Mouse (Mus musculus) forebrain, embryonic 16.5 days (tissue): ENCODE measurements at regions not wholly inside any gene's neighbourhood (a gene's known extent, or its start where the extent isn't known, plus 50 kb on each side); places are given as distances from the start of the nearest gene placed in this dataset.
A peak's percentile ranks its signal among the peaks of the same experiment; 100 is the strongest.

Experiments used
- ATAC-seq: fragments of 200-750 bp; cut with Nextera tagmentation; 2 replicates; pipeline ENCODE4 v1.8.0; 2017; ENCODE audit warnings: mild to moderate bottlenecking, moderate library complexity
- H3K27ac ChIP-seq: fragments of 300-500 bp; sonication (generic); 2 replicates; pipeline ENCODE4 v1.5.1; 2014; ENCODE audit warnings: low read length, control low read depth
- H3K27me3 ChIP-seq: fragments of 300-500 bp; sonication (generic); replicated peaks from 2 replicates; pipeline ENCODE4 v1.6.1; 2014; ENCODE audit warnings: low read length; ENCODE audit not compliant: control insufficient read depth, insufficient read depth
- H3K36me3 ChIP-seq: fragments of 300-500 bp; sonication (generic); 2 replicates; pipeline ENCODE4 v1.6.1; 2014; ENCODE audit not compliant: control insufficient read depth, insufficient read depth
- H3K4me1 ChIP-seq: fragments of 300-500 bp; sonication (generic); replicated peaks from 2 replicates; pipeline ENCODE4 v1.6.1; 2014; ENCODE audit warnings: low read length; ENCODE audit not compliant: control insufficient read depth, insufficient read depth
- H3K4me2 ChIP-seq: fragments of 300-500 bp; sonication (generic); 2 replicates; pipeline ENCODE4 v1.6.1; 2014; ENCODE audit warnings: mild to moderate bottlenecking, low read length, control low read depth
- H3K4me3 ChIP-seq: fragments of 300-500 bp; sonication (generic); replicated peaks from 2 replicates; pipeline ENCODE4 v1.5.1; 2014; ENCODE audit warnings: mild to moderate bottlenecking, low read length, control low read depth
- H3K9ac ChIP-seq: fragments of 300-500 bp; sonication (generic); replicated peaks from 2 replicates; pipeline ENCODE4 v1.6.1; 2014; ENCODE audit warnings: low read depth, low read length, control low read depth
- H3K9me3 ChIP-seq: fragments of 300-500 bp; sonication (generic); 2 replicates; pipeline ENCODE4 v1.6.1; 2016; ENCODE audit warnings: low read length; ENCODE audit not compliant: control insufficient read depth
- WGBS: fragments of 180-500 bp; shearing (Covaris S2); extraction: QIAGEN DNeasy Blood & Tissue Kit; methylation state at CpG from one replicate; pipeline ENCODE4 v1.1.7; 2014; 5-methylcytosine and 5-hydroxymethylcytosine counted together

DNA sequence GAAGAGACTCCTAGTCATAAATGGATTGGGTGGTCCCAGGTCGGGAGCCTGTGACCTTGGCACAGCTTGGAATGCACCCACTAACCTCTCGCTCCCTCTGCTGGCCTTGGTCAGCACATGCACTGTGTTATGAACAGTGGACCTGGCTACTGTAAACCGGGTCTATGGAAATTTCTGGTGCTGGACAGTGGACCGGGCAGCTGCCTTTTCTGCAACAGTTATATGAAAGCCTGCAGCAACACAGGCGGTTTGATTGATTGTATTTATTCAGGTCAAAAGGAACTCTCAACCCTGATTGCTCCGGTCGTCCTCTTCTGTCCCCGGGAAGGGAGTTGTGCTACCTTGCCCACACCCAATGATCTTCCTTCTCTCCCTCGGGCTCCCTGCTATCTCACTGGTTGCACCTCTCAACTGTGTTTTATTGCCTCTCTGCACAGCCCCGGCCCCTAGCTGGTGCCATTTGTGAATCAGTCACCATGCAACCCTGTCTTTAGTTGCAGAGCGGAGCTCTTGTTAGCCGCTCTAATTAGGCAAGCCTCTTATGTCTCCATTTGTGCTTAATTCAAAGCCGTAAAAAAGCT, 99.6 kb upstream of the Slc25a26 start:
- no peaks in the 10 kb centered on the region for H3K9me3 ChIP-seq
- peak overlapping the region; percentile 50 for H3K9ac ChIP-seq
- no peaks in the 10 kb centered on the region for H3K36me3 ChIP-seq
- H3K4me1 ChIP-seq, result peaks cover 12% of the 10 kb centered on the region
- H3K4me2 ChIP-seq, result peak overlapping the region; percentile 71
- 11% methylated on average over 13 of the region's 13 CpGs for WGBS
- ATAC-seq, result peak; percentile 93
- H3K4me3 ChIP-seq, result peak overlapping the region; percentile 32
- no peaks in the 10 kb centered on the region for H3K27me3 ChIP-seq
- peak overlapping the region; percentile 7 for H3K27ac ChIP-seq

DNA sequence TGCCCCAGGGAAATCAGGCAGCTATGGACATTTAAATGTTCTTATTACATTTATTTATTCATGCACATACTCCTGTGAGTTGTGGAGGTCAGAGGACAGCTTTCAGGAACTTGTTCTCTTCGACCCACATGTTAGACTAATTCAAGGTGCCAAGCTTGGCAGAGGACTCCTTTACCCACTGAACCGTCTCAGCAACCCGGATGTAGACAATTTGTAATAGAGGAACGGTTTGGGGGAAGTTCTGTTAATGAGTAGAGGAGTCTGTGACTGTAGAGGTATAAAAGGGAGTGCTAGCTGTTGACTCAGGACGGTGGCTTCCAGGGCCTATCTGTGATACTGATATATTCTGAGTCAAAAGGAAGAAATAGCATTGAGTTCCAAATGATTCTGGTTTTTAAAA, 107.4 kb upstream of the Magi1 start:
- 57% methylated on average over 5 of the region's 5 CpGs for WGBS
- ATAC-seq, result no peak

DNA sequence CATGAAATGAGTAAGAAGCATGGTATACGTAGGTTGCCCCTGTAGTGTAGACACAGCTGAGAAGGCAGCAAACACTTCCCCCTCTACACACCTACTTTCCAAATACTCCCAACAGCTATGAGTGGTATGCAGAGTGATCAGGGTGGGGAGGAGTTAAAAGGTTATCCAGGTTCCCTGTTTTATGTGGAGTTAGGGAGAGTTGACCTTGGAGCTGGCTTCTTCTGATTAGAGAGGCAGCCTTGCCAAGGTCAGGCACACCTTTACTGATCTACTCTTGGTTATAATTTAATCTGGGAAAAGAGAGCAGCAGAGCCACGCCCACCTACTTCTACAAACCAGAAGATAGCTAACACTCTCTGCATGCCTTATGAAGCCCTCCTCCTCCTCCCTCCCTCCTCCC, 106.7 kb upstream of the Magi1 start:
- Histone ChIP-seq H3K27me3 (no peaks in the 10 kb centered on the region), H3K27ac (no peak overlapping the region), H3K4me3 (no peak overlapping the region), H3K4me1 (no peaks in the 10 kb centered on the region), H3K9ac (no peak overlapping the region), H3K36me3 (no peaks in the 10 kb centered on the region), H3K9me3 (no peaks in the 10 kb centered on the region), H3K4me2 (no peak overlapping the region)
- no peak for ATAC-seq
- WGBS, result 93% methylated on average over 2 of the region's 2 CpGs

More for the DNA sequence above, 107.4 kb upstream of the Magi1 start:
- Histone ChIP-seq H3K9me3 (no peaks in the 10 kb centered on the region), H3K4me2 (no peak overlapping the region), H3K36me3 (no peaks in the 10 kb centered on the region), H3K4me1 (no peaks in the 10 kb centered on the region), H3K27ac (no peak overlapping the region), H3K9ac (no peak overlapping the region), H3K27me3 (no peaks in the 10 kb centered on the region), H3K4me3 (no peak overlapping the region)

DNA sequence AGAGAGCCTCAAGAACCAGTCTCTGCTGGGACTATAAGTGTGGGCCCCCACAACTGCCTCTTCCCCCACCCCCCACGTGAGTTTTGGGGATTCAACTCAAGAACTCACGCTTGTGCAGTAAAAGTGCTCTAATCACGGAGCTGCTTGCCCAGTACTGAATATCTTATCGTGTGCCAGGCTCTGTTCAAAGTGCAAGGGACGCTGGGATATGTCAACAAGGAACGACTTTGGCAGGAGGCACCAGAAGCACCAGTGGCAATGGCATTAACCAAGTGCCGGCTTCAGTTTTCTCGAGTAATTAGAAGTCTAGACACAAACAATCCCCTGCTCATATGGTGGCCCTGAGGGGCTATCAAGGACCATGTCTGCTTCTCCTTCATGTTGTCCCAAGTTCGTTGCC, 106.0 kb upstream of the Magi1 start:
- Histone ChIP-seq H3K9me3 (no peaks in the 10 kb centered on the region), H3K9ac (no peak overlapping the region), H3K4me1 (no peaks in the 10 kb centered on the region), H3K27me3 (no peaks in the 10 kb centered on the region), H3K36me3 (no peaks in the 10 kb centered on the region), H3K4me2 (no peak overlapping the region), H3K27ac (no peak overlapping the region), H3K4me3 (no peak overlapping the region)
- WGBS, result 60% methylated on average over 9 of the region's 9 CpGs
- no peak for ATAC-seq

DNA sequence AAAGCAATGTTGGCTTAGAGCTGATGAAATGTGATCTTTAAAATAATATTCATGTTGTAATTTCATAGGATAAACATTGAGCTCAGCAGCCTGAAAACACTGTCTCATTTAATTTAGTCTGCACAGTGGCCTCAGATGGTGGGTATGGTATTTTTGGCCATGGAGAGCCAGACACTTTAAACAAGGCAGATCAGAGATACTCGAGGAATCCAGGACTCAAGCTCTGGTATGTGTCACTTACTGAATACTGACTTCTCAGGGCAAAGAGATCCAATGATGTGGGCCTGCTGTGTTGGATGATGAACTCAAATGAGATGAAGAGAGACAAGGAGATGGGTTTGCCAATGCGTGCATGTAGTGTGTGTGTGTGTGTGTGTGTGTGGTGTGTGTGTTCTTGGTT, 103.9 kb upstream of the Magi1 start:
- 72% methylated on average over 2 of the region's 2 CpGs for WGBS
- no peaks in the 10 kb centered on the region for H3K4me1 ChIP-seq
- H3K36me3 ChIP-seq, result no peaks in the 10 kb centered on the region

DNA sequence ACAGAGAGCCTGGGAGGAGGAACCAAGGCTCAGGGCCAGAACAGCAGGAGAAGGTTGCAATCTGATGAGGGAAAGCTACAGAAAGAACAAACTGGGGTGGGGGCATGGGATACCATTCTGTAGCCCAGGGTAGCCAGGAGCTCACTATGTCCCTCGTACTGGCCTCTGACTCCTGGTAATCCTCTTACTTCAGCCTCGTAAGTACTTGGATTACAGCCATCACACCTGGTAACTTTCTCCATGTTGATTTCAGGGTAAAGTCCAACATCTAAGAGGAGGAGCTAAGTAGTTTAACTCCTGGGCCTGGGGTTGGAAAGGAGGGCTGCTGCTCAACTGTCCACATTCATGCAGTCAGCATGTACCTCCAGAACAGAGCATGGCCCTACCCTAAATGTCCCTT, 101.8 kb upstream of the Magi1 start:
- Histone ChIP-seq H3K36me3 (no peaks in the 10 kb centered on the region), H3K4me3 (no peak overlapping the region), H3K9me3 (no peaks in the 10 kb centered on the region), H3K4me1 (no peaks in the 10 kb centered on the region), H3K27ac (no peak overlapping the region), H3K9ac (no peak overlapping the region), H3K27me3 (no peaks in the 10 kb centered on the region), H3K4me2 (no peak overlapping the region)
- no peak for ATAC-seq
- WGBS, result 62% methylated on average over 2 of the region's 2 CpGs

More for the DNA sequence above, 103.9 kb upstream of the Magi1 start:
- no peaks in the 10 kb centered on the region for H3K27me3 ChIP-seq
- H3K9me3 ChIP-seq, result no peaks in the 10 kb centered on the region
- H3K4me2 ChIP-seq, result no peak overlapping the region
- no peak overlapping the region for H3K9ac ChIP-seq
- no peak overlapping the region for H3K4me3 ChIP-seq
- no peak for ATAC-seq
- H3K27ac ChIP-seq, result no peak overlapping the region

DNA sequence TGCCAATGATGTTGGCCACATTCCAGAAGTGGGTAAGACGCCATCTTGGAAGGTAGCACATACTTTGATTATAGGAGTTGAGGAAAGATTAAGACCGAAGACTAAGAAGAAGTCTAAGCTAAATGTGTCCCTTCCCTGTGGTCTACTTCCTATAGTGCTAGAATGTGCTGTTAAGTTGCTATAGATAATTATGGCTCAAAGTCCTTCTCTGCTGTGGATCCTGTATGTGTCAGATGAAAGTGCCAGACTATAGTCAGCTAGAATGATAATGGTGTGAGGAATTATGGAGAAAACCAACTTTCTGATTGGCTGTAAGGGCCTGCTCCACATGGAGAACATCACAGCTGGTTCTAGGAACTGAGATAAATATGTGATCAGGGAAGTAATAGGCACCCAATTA, 86.3 kb upstream of the Magi1 start:
- no peaks in the 10 kb centered on the region for H3K4me1 ChIP-seq
- H3K27ac ChIP-seq, result no peak overlapping the region
- no peaks in the 10 kb centered on the region for H3K36me3 ChIP-seq
- no peak overlapping the region for H3K4me3 ChIP-seq
- no peaks in the 10 kb centered on the region for H3K27me3 ChIP-seq
- no peaks in the 10 kb centered on the region for H3K9me3 ChIP-seq
- ATAC-seq, result no peak
- H3K9ac ChIP-seq, result no peak overlapping the region
- WGBS, result 88% methylated on average over 2 of the region's 2 CpGs
- no peak overlapping the region for H3K4me2 ChIP-seq

DNA sequence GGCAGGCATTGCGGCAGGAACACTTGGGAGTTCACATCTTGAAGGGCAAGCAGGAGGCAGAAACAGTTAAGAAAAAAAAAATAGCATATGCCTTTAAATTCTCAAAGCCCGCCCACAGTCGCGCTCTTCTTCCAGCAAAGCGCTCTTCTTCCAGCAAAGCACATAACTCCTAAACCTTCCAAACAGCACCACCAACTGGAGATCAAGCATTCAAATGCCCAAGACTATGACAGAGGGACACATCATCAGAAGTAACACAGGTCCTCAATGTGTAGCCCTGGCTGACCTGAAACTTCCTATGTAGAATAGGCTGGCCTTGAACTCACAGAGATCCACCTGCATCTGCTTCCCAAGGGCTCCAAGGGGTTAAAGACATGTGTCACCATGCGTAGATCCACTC, 80.2 kb upstream of the Magi1 start:
- H3K9me3 ChIP-seq, result no peaks in the 10 kb centered on the region
- no peak overlapping the region for H3K9ac ChIP-seq
- H3K36me3 ChIP-seq, result no peaks in the 10 kb centered on the region
- no peak overlapping the region for H3K27ac ChIP-seq
- no peak for ATAC-seq
- H3K27me3 ChIP-seq, result no peaks in the 10 kb centered on the region
- no peaks in the 10 kb centered on the region for H3K4me1 ChIP-seq
- H3K4me3 ChIP-seq, result no peak overlapping the region
- 88% methylated on average over 6 of the region's 6 CpGs for WGBS
- H3K4me2 ChIP-seq, result no peak overlapping the region

DNA sequence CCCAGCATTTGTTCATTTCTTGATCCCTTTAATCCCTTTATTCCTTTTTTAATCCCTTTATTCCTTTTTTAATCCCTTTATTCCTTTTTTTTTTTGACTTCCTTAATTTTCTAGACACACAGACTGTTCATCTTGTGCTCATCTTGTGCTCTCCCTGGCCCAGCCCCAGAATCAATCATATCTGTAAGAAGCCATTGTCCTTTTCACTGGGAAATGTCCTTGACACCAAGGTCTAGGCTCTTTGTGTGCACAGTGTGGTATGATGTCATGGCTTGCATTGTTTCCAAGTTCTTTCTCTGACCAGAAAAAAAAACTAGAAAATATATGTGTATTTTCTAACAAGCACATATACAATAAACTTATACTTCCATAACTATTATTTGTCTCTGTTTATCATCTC, 78.9 kb upstream of the Magi1 start:
- no peak overlapping the region for H3K27ac ChIP-seq
- H3K9me3 ChIP-seq, result no peaks in the 10 kb centered on the region
- no peak overlapping the region for H3K9ac ChIP-seq
- H3K4me2 ChIP-seq, result no peak overlapping the region
- no peak for ATAC-seq
- H3K4me1 ChIP-seq, result no peaks in the 10 kb centered on the region
- no peak overlapping the region for H3K4me3 ChIP-seq
- H3K36me3 ChIP-seq, result no peaks in the 10 kb centered on the region
- no peaks in the 10 kb centered on the region for H3K27me3 ChIP-seq

DNA sequence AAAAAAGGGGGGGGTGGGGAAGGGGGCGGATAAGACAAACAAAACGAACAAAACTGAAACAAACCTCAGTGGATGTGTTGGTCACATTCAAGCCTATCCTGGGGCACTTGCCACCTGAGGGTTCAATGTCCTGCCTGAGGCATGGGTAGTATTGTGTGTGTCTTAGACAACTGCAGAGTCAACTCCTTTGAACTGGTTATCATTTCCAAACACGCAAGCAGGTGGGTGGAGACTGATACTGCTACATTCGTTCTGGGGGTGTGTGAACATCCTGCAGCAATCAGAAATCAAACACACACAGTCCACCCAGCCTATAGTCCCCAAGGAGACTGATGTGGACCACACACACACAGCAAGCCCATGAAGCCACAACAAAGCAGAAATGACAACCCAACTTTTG, 73.9 kb upstream of the Magi1 start:
- no peaks in the 10 kb centered on the region for H3K27me3 ChIP-seq
- no peaks in the 10 kb centered on the region for H3K36me3 ChIP-seq
- no peak overlapping the region for H3K4me3 ChIP-seq
- 77% methylated on average over 4 of the region's 4 CpGs for WGBS
- H3K4me2 ChIP-seq, result no peak overlapping the region
- no peak overlapping the region for H3K9ac ChIP-seq
- H3K4me1 ChIP-seq, result no peaks in the 10 kb centered on the region
- H3K9me3 ChIP-seq, result no peaks in the 10 kb centered on the region
- no peak for ATAC-seq
- no peak overlapping the region for H3K27ac ChIP-seq
